Mouse (Mus musculus) C2C12 (cell line): Measurements from ENCODE around the gene Ahnak2.
"Not testable (repeated sequence)": the region's sequence is repeated elsewhere in the genome, so short reads cannot be mapped to it uniquely, and the experiment has no call there.

Experiments
- CEBPB ChIP-seq: IDR thresholded peaks from one replicate; pipeline ENCODE4 v1.6.1; 2011; ENCODE audit warnings: low read depth, mild to moderate bottlenecking, control low read depth, moderate library complexity
- CTCF ChIP-seq: IDR thresholded peaks from one replicate; pipeline ENCODE4 v1.5.1; 2011; ENCODE audit not compliant: control insufficient read depth, insufficient read depth, insufficient read length
- FOSL1 ChIP-seq: IDR thresholded peaks from one replicate; pipeline ENCODE4 v1.8.0; 2011; ENCODE audit warnings: mild to moderate bottlenecking, low read length; ENCODE audit not compliant: poor library complexity, insufficient read depth, severe bottlenecking
- MAX ChIP-seq: IDR thresholded peaks from one replicate; pipeline ENCODE4 v1.6.1; 2011; ENCODE audit warnings: mild to moderate bottlenecking, control low read depth
- MYOD1 ChIP-seq: IDR thresholded peaks from one replicate; pipeline ENCODE4 v1.6.1; 2011; ENCODE audit warnings: low read depth; ENCODE audit not compliant: control insufficient read depth, insufficient read length
- MYOG ChIP-seq: IDR thresholded peaks from one replicate; pipeline ENCODE4 v1.6.1; 2011; ENCODE audit not compliant: control insufficient read depth, insufficient read length; ENCODE audit errors: extremely low read depth
- USF1 ChIP-seq: IDR thresholded peaks from one replicate; pipeline ENCODE4 v1.6.1; 2011; ENCODE audit warnings: low read depth, mild to moderate bottlenecking, control low read depth, moderate library complexity

GRCm38 (mm10) chr12:112841338-112841892, 39.0 kb upstream of the Ahnak2 start:
- TF ChIP-seq CTCF, MAX, CEBPB, USF1, MYOD1, MYOG, FOSL1: not testable (repeated sequence)
